Mouse (Mus musculus) kidney, adult 9 months (tissue): ENCODE results near the gene Pard3.

ENCODE experiments used
- DNase-seq: peaks from one replicate; pipeline ENCODE4 v3.0.0; 2022

Pard3 gene

DNA sequence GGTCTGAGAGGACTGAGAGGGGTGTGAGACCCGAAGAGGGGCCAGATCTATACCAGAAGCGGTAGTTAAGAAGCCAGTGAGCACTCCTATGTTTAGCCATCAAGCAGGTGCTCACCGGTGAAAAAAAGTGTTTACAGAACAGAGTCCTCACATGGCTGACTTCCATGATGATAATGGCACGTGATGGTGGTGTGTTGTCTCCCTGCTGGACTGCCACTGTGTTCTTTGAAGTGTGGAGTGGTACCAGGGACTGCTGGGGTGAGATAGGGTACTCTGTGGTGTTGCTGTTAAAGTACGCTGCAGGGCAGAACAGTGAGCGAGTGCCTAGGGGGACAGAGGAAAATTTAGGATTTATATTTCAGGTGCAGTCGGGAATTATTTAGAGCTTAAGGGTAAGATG is 122.2 kb downstream of the Pard3 start:
- DNase-seq: no peak

DNA sequence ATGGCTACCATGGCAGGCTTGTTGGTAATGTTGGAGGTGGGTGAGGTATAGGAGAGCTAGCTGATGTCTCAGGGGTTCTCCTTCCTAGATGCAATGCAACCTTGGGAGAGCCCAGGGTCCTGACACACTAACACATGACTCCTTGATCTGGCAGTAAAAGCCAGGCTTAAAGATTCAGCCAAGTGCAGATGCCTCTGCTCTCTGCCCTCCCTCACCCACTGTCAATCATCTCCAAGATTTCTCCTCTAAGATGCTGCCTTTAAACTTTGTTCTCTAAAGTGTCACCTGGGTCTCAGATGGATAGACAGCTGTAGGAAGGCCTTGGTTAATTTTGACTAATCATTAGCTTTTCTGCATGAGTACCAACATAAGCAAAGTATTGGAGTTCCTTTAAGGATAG is 125.0 kb downstream of the Pard3 start:
- peak; percentile 84 for DNase-seq

DNA sequence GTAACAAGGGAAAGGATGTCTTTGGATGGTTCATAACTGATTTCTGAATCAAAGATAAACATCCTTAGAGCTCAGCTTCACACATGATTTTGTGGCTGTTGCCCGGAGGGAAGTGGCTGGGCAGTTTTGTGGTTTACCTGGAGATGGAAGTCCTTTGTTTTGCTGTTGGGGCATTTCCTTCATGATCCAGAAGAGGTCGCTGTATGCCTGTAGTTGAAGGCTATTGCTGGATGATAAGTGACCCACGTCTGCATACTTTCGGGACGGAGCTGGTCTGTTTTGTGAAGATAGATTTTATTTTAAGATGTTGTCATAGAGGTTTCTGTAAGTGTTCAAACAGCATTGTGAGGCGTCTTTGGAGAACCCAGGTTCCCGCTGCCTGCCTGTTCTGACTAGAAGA is 126.7 kb downstream of the Pard3 start:
- DNase-seq: peak; percentile 79

GRCm38 (mm10) chr8:127191387-127191786 is 127.7 kb downstream of the Pard3 start:
- peak; percentile 70 for DNase-seq

DNA sequence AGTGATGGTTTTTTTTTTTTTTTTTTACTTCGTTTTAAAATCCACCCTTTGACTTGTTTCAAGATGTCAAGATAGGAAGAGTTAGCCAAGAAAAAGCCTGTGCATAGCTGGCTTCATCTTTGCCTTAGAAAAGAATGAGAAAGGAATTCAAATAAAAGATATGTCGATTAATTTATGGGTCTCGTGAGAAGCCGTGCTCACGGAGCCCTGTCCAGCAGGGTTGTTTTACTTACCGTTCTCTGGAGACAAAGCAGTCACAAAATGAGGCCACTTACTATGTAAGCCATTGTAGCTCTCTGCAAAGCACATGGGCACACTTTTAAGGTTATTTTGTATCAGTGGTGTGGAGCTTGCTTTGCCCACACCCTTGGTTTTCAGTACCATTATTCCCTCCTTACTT is 128.1 kb downstream of the Pard3 start:
- DNase-seq: no peak

- no peak for DNase-seq
Observed at GRCm38 (mm10) chr8:127192331-127192730, 128.6 kb downstream of the Pard3 start.

GRCm38 (mm10) chr8:127193375-127193774 is 129.7 kb downstream of the Pard3 start:
- DNase-seq: no peak

GRCm38 (mm10) chr8:127194786-127195407 is 131.2 kb downstream of the Pard3 start:
- DNase-seq: no peak

GRCm38 (mm10) chr8:127196505-127197265 is 133.0 kb downstream of the Pard3 start:
- no peak for DNase-seq

DNA sequence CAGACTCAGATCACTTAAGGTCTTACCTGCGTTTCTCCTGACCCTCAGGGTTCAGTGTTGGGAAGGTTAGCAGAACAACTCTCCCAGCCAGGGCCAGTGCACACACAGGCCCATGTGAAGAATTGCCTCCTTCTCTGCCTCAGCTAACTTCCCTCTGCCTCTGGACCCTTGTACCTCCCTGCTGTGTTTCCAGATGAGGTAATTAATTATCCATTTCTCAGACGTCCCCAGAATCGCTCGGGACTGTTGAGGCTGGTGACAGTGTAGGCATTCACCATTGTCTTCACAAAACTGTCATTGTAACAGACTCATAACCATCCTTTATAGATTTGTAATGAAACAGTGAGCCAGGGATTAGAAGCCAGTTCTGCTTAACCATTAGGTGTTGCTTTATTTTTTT is 143.8 kb downstream of the Pard3 start:
- DNase-seq: no peak

GRCm38 (mm10) chr8:127210621-127211020 is 146.9 kb downstream of the Pard3 start:
- DNase-seq: no peak

GRCm38 (mm10) chr8:127214338-127214737 is 150.6 kb downstream of the Pard3 start:
- no peak for DNase-seq

- DNase-seq: no peak
Observed at GRCm38 (mm10) chr8:127214748-127215433, 151.2 kb downstream of the Pard3 start.

GRCm38 (mm10) chr8:127220206-127220605 is 156.5 kb downstream of the Pard3 start:
- DNase-seq: no peak

DNA sequence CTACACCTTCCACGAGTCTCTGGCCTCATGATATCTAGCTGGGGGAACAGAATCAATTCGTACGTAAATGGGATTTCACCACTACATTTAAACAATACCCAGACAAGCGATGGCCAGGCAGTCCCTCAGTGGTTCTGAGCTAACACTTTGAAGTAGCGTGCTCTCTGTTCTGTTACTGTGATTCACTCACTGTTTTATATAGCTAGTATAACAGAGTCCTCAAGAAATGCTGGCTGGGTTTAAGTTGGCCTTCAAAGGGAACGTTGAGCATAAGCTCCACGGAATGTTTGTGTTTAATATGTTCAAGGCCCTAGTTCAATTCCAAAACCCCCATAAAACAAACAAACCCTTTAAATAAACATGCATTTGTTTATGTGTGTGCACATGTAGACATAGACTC is 156.9 kb downstream of the Pard3 start:
- DNase-seq: no peak

GRCm38 (mm10) chr8:127222361-127222760 is 158.7 kb downstream of the Pard3 start:
- no peak for DNase-seq

DNA sequence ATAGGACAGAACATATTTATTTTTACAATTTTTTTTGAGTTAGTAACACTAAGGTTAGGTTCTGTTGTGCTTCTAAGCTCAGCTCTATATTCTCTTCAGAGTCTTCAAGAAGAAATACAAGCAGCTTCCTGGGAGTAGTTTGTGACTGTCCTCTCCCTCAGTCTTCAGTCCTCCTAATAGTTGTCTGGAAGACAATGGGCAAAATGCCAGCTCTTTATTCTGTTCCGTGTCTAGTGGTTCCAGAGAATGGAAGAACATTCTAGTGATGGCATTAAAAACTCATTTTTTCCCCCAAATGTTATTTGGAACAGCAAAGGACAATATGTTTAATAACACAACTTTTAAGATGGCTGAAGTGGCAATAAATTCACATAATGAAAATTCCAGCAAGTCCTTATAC is 163.3 kb downstream of the Pard3 start:
- DNase-seq: no peak

DNA sequence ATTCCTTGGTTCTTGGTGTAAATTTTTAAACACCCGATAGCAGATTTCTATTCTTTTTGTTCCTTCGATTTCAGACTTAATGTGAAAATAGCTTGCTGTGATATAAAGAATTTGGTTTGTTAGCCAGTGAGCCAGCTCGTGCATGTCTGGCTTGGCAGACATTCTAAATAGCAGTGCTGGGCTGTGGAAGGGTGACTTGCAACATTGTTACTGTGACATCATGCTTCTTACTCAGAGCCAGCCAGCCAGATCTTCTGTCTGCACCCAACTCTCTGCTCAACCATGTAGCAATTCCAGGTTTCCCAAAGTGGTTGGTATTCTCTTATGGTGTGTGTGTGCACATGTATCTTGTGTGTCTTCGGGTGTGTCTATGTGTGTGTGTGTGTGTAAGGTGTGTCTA is 163.7 kb downstream of the Pard3 start:
- no peak for DNase-seq

- DNase-seq: no peak
Observed at GRCm38 (mm10) chr8:127229325-127230232, 165.9 kb downstream of the Pard3 start.

GRCm38 (mm10) chr8:127230233-127230595 is 166.5 kb downstream of the Pard3 start:
- DNase-seq: no peak

GRCm38 (mm10) chr8:127243351-127243750 is 179.7 kb downstream of the Pard3 start:
- no peak for DNase-seq

- DNase-seq: no peak
Observed at GRCm38 (mm10) chr8:127243841-127244240, 180.1 kb downstream of the Pard3 start.

GRCm38 (mm10) chr8:127250746-127251145 is 187.1 kb downstream of the Pard3 start:
- DNase-seq: peak; percentile 35
